Mouse (Mus musculus) heart, embryonic 16.5 days (tissue): ENCODE measurements around the gene Pop5. TPM values are rescaled to one million over a fixed set of nuclear protein-coding genes. Genes with fewer than 3 reads are reported as not detected.
A peak's percentile ranks its signal among the peaks of the same experiment; 100 is the strongest.

Source experiments
- ATAC-seq: fragments of 200-750 bp; cut with Nextera tagmentation; replicated peaks from 2 replicates; pipeline ENCODE4 v1.8.0; 2017; ENCODE audit warnings: moderate number of reproducible peaks; ENCODE audit not compliant: insufficient read depth, low FRiP score; ENCODE audit errors: extremely low read depth
- H3K27ac ChIP-seq: fragments of 300-500 bp; sonication (generic); 2 replicates; pipeline ENCODE4 v1.5.1; 2014; ENCODE audit warnings: mild to moderate bottlenecking, low read length, control low read depth, moderate library complexity
- H3K27me3 ChIP-seq: fragments of 300-500 bp; sonication (generic); 2 replicates; pipeline ENCODE4 v1.6.1; 2014; ENCODE audit warnings: low read length, mixed read lengths; ENCODE audit not compliant: control insufficient read depth, insufficient read depth
- H3K36me3 ChIP-seq: fragments of 300-500 bp; sonication (generic); 2 replicates; pipeline ENCODE4 v1.6.1; 2014; ENCODE audit not compliant: control insufficient read depth, insufficient read depth
- H3K4me1 ChIP-seq: fragments of 300-500 bp; sonication (generic); 2 replicates; pipeline ENCODE4 v1.6.1; 2014; ENCODE audit warnings: low read length, mixed read lengths; ENCODE audit not compliant: control insufficient read depth, insufficient read depth
- H3K4me2 ChIP-seq: fragments of 300-500 bp; sonication (generic); 2 replicates; pipeline ENCODE4 v1.6.1; 2014; ENCODE audit warnings: low read depth, mild to moderate bottlenecking, control low read depth, low read length
- H3K4me3 ChIP-seq: fragments of 300-500 bp; sonication (generic); 2 replicates; pipeline ENCODE4 v1.5.1; 2014; ENCODE audit warnings: mild to moderate bottlenecking, control low read depth, low read length
- H3K9ac ChIP-seq: fragments of 300-500 bp; sonication (generic); 2 replicates; pipeline ENCODE4 v1.6.1; 2014; ENCODE audit warnings: low read length, control low read depth
- H3K9me3 ChIP-seq: fragments of 300-500 bp; sonication (generic); replicated peaks from 2 replicates; pipeline ENCODE4 v1.6.1; 2016; ENCODE audit warnings: low read length; ENCODE audit not compliant: control insufficient read depth
- WGBS: fragments of 180-500 bp; shearing (Covaris S2); extraction: QIAGEN DNeasy Blood & Tissue Kit; methylation state at CpG from one replicate; pipeline ENCODE4 v1.1.7; 2014; 5-methylcytosine and 5-hydroxymethylcytosine counted together
- polyA plus RNA-seq: library from polyadenylated mRNA; unstranded; fragments of >200 nt; fragmentation: Nextera tagmentation; extraction: Ambion mirVana; gene quantifications from 2 replicates; pipeline ENCODE4 v1.2.1, GENCODE M21; 2015

Gene Pop5
- polyA plus RNA-seq, 1 experiment from 2014 or later, result 70.5 TPM

- Histone ChIP-seq H3K27ac (peak overlapping the region; percentile 77), H3K9ac (0 out of 2 replicates have a peak overlapping the region, but pooled peaks have one; percentile 35), H3K4me2 (peak overlapping the region; percentile 49), H3K27me3 (no peaks in the 10 kb centered on the region), H3K4me1 (peaks cover 58% of the 10 kb centered on the region), H3K36me3 (0 out of 2 replicates have a peak, but pooled peaks cover 7% of the 10 kb centered on the region), H3K9me3 (no peaks in the 10 kb centered on the region), H3K4me3 (0 out of 2 replicates have a peak overlapping the region, but pooled peaks have one; percentile 3)
- 32% methylated on average over 3 of the region's 3 CpGs for WGBS
- ATAC-seq, result no peak
These were observed 31.9 kb downstream of the Pop5 start for GRCm38 (mm10) chr5:115267469-115268045.

GRCm38 (mm10) chr5:115268266-115268665 is 32.6 kb downstream of the Pop5 start:
- Histone ChIP-seq H3K36me3 (0 out of 2 replicates have a peak, but pooled peaks cover 7% of the 10 kb centered on the region), H3K9me3 (no peaks in the 10 kb centered on the region), H3K4me1 (peaks cover 61% of the 10 kb centered on the region), H3K9ac (peak overlapping the region; percentile 53), H3K4me3 (no peak overlapping the region; the same call in 1 of the 2 replicates), H3K27me3 (no peaks in the 10 kb centered on the region), H3K27ac (peak overlapping the region; percentile 70), H3K4me2 (peak overlapping the region; percentile 34; the same call in 1 of the 2 replicates)
- WGBS, result 29% methylated on average over 3 of the region's 3 CpGs
- ATAC-seq, result no peak

- peaks cover 61% of the 10 kb centered on the region for H3K4me1 ChIP-seq
- H3K36me3 ChIP-seq, result 0 out of 2 replicates have a peak, but pooled peaks cover 3% of the 10 kb centered on the region
- no peak overlapping the region for H3K27ac ChIP-seq
- H3K4me3 ChIP-seq, result no peak overlapping the region
- H3K27me3 ChIP-seq, result no peaks in the 10 kb centered on the region
- no peaks in the 10 kb centered on the region for H3K9me3 ChIP-seq
- peak overlapping the region; percentile 90 for H3K4me2 ChIP-seq
- H3K9ac ChIP-seq, result 0 out of 2 replicates have a peak overlapping the region, but pooled peaks have one; percentile 7
- 92% methylated on average over 1 of the region's 1 CpGs for WGBS
- no peak for ATAC-seq
These were observed 34.3 kb downstream of the Pop5 start for GRCm38 (mm10) chr5:115269969-115270368.

- WGBS, result under 1% methylated on average over 76 of the region's 77 CpGs
- H3K27ac ChIP-seq, result peak overlapping the region; percentile 81
- ATAC-seq, result no peak; the same call in none of the 2 replicates
These were observed 36.5 kb downstream of the Pop5 start for GRCm38 (mm10) chr5:115271931-115272811.

GRCm38 (mm10) chr5:115272812-115273548 is 37.3 kb downstream of the Pop5 start, which contains the start of gene Rnf10:
TSS of gene Rnf10 (minus strand) at chr5:115272898.
- Histone ChIP-seq H3K36me3 (0 out of 2 replicates have a peak, but pooled peaks cover 2% of the 10 kb centered on the region), H3K9ac (peak within 1 kb of the TSS; percentile 98), H3K27ac (peak within 1 kb of the TSS; percentile 81), H3K4me2 (peak within 1 kb of the TSS; percentile 90), H3K9me3 (no peaks in the 10 kb centered on the region), H3K4me1 (peaks cover 39% of the 10 kb centered on the region), H3K27me3 (no peaks in the 10 kb centered on the region), H3K4me3 (peak within 1 kb of the TSS; percentile 100)
- peak; percentile 91 for ATAC-seq
- WGBS, result 14% methylated on average over 26 of the region's 26 CpGs

More at GRCm38 (mm10) chr5:115271931-115272811, 36.5 kb downstream of the Pop5 start:
- H3K9me3 ChIP-seq, result no peaks in the 10 kb centered on the region
- H3K27me3 ChIP-seq, result no peaks in the 10 kb centered on the region
- peak overlapping the region; percentile 98 for H3K9ac ChIP-seq
- peak overlapping the region; percentile 90 for H3K4me2 ChIP-seq
- peak overlapping the region; percentile 100 for H3K4me3 ChIP-seq
- peaks cover 44% of the 10 kb centered on the region for H3K4me1 ChIP-seq
- 0 out of 2 replicates have a peak, but pooled peaks cover 2% of the 10 kb centered on the region for H3K36me3 ChIP-seq

GRCm38 (mm10) chr5:115273549-115274135 is 38.0 kb downstream of the Pop5 start:
- no peak overlapping the region for H3K4me2 ChIP-seq
- H3K9ac ChIP-seq, result peak overlapping the region; percentile 98; the same call in 1 of the 2 replicates
- H3K36me3 ChIP-seq, result 0 out of 2 replicates have a peak, but pooled peaks cover 2% of the 10 kb centered on the region
- peaks cover 33% of the 10 kb centered on the region for H3K4me1 ChIP-seq
- no peaks in the 10 kb centered on the region for H3K9me3 ChIP-seq
- 69% methylated on average over 6 of the region's 6 CpGs for WGBS
- H3K4me3 ChIP-seq, result no peak overlapping the region
- H3K27me3 ChIP-seq, result no peaks in the 10 kb centered on the region
- ATAC-seq, result no peak
- peak overlapping the region; percentile 76; the same call in 1 of the 2 replicates for H3K27ac ChIP-seq

GRCm38 (mm10) chr5:115274353-115274752 is 38.7 kb downstream of the Pop5 start:
- Histone ChIP-seq H3K4me1 (peaks cover 26% of the 10 kb centered on the region), H3K27ac (no peak overlapping the region), H3K36me3 (no peaks in the 10 kb centered on the region), H3K9ac (no peak overlapping the region), H3K4me2 (no peak overlapping the region), H3K9me3 (no peaks in the 10 kb centered on the region), H3K27me3 (no peaks in the 10 kb centered on the region), H3K4me3 (no peak overlapping the region)
- WGBS, result 57% methylated on average over 1 of the region's 1 CpGs
- no peak for ATAC-seq

- Histone ChIP-seq H3K27me3 (no peaks in the 10 kb centered on the region), H3K9me3 (no peaks in the 10 kb centered on the region), H3K36me3 (no peaks in the 10 kb centered on the region), H3K4me3 (no peak overlapping the region), H3K9ac (no peak overlapping the region), H3K4me1 (peaks cover 21% of the 10 kb centered on the region), H3K27ac (no peak overlapping the region), H3K4me2 (no peak overlapping the region)
- 80% methylated on average over 1 of the region's 1 CpGs for WGBS
- no peak for ATAC-seq
These were observed 39.1 kb downstream of the Pop5 start for GRCm38 (mm10) chr5:115274771-115275170.
